Mouse (Mus musculus) embryonic fibroblast, embryonic 13.5 days (primary cell): ENCODE measurements at regions not wholly inside any gene's neighbourhood (a gene's known extent, or its start where the extent isn't known, plus 50 kb on each side); places are given as distances from the start of the nearest gene placed in this dataset.

Source experiments
- CTCF ChIP-seq: IDR thresholded peaks from 2 replicates; pipeline ENCODE4 v1.5.1; 2011; ENCODE audit warnings: mild to moderate bottlenecking, control low read depth, low read length, moderate library complexity, borderline replicate concordance; ENCODE audit not compliant: insufficient read depth
- POLR2A ChIP-seq: IDR thresholded peaks from 2 replicates; pipeline ENCODE4 v1.6.1; 2011; ENCODE audit warnings: low read depth, mild to moderate bottlenecking, control low read depth, low read length, moderate library complexity

- TF ChIP-seq POLR2A: no peak
- no peak for TF ChIP-seq CTCF
These were observed 179.3 kb upstream of the BC052040 start for GRCm38 (mm10) chr2:115402246-115402645.
